17 mouse cellular contexts compared by ENCODE assay signal in the genomic region with DNA sequence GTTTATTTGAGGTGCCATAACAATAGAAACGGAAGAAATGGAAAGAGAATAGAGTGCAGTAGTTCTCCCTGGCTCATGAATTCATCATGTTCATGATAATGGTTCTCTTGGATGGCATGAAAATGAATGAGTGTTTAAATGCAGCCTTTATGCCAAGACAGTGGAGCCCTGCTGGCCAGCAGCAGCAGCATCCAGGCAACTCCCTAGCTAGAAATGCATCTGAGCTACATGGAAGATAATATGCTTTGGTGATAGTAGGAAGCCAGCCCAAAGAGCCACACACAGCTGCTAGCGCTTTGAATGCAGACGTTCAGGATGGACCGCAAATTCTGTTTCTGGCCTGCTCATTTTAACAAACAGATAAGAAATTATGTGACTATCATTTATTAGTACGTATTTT.
A peak's percentile ranks its signal among the peaks of the same experiment; 100 is the strongest.
DNase-seq lines count a peak whose midpoint lies in the region; ATAC-seq and TF ChIP-seq lines count a peak whose summit lies in the region.
"Had no signal": no experiment of that assay in that cellular context is flagged by ENCODE, and none has a peak within 500 bp of the region (broad histone marks: within the 10 kb centered on the region; RNA-seq: fewer than 3 reads in every experiment).

No protein-coding gene starts in this region.

- no peak overlapping the region for H3K4me2 ChIP-seq in forebrain, embryonic 14.5 days (ENCODE audit: low read length)
- no peak overlapping the region for H3K4me2 ChIP-seq in forebrain, embryonic 12.5 days
- no peak overlapping the region for H3K4me2 ChIP-seq in forebrain, postnatal 0 days (ENCODE audit: low read depth)
- H3K4me2 ChIP-seq: kidney, embryonic 15.5 days; limb, embryonic 13.5 days; liver, embryonic 15.5 days had no signal

- intact Hi-C loops in left cerebral cortex, postnatal 36 days (cut with DNase I), result no loop called here

- H3K4me1 ChIP-seq in forebrain, embryonic 14.5 days (ENCODE audit: control insufficient read depth, insufficient read depth, low read length), result no peaks in the 10 kb centered on the region
- no peaks in the 10 kb centered on the region for H3K4me1 ChIP-seq in forebrain, embryonic 12.5 days
- no peaks in the 10 kb centered on the region for H3K4me1 ChIP-seq in forebrain, postnatal 0 days (ENCODE audit: insufficient read depth)
- H3K4me1 ChIP-seq: kidney, embryonic 15.5 days; limb, embryonic 13.5 days; liver, embryonic 15.5 days had no signal

- no peaks in the 10 kb centered on the region for H3K27me3 ChIP-seq in forebrain, embryonic 14.5 days (replicated peaks; ENCODE audit: control insufficient read depth, insufficient read depth, low read length)
- H3K27me3 ChIP-seq in forebrain, embryonic 12.5 days, result no peaks in the 10 kb centered on the region
- no peaks in the 10 kb centered on the region for H3K27me3 ChIP-seq in forebrain, postnatal 0 days (ENCODE audit: insufficient read depth, low read length)
- H3K27me3 ChIP-seq: kidney, embryonic 15.5 days; limb, embryonic 13.5 days; liver, embryonic 15.5 days had no signal

- TF ChIP-seq CTCF in forebrain, postnatal 0 days (IDR thresholded peaks at IDR 0.05; ENCODE audit: low read depth), result no peak

- DNase-seq in forebrain, embryonic 14.5 days (ENCODE audit: low spot score), result peak; percentile 18
- peak; percentile 16 for DNase-seq in brain, adult 2 months (ENCODE audit: low read depth, low spot score)
- peak; percentile 34 for DNase-seq in forebrain, postnatal 0 days
- DNase-seq in mesoderm, embryonic 11.5 days (ENCODE audit: low read depth, low spot score), result peak; percentile 13
- no peak for DNase-seq in spleen, postnatal 14 days (ENCODE audit: low spot score in 2 of 2)
- no peak for DNase-seq in urinary bladder, adult 2 months (ENCODE audit: low spot score)
- no peak for DNase-seq in left cerebral cortex, postnatal 36 days (ENCODE audit: low spot score in 2 of 2)
- DNase-seq: adrenal gland, adult 8-10 months; cerebellum, adult 9-11 months; heart, adult 18-20 months; lung, postnatal 10 days had no signal

- H3K36me3 ChIP-seq in forebrain, embryonic 14.5 days (ENCODE audit: control insufficient read depth, insufficient read depth, low read length), result no peaks in the 10 kb centered on the region
- H3K36me3 ChIP-seq in forebrain, embryonic 12.5 days (replicated peaks), result no peaks in the 10 kb centered on the region
- H3K36me3 ChIP-seq in forebrain, postnatal 0 days (ENCODE audit: insufficient read depth), result no peaks in the 10 kb centered on the region
- H3K36me3 ChIP-seq: kidney, embryonic 15.5 days; limb, embryonic 13.5 days; liver, embryonic 15.5 days had no signal

- H3K4me3 ChIP-seq in forebrain, embryonic 14.5 days (ENCODE audit: low read depth, low read length), result no peak overlapping the region
- H3K4me3 ChIP-seq in forebrain, embryonic 12.5 days (replicated peaks), result no peak overlapping the region
- no peak overlapping the region for H3K4me3 ChIP-seq in forebrain, postnatal 0 days (ENCODE audit: low read depth, low read length)
- H3K4me3 ChIP-seq: kidney, embryonic 15.5 days; left cerebral cortex, adult 2 months; limb, embryonic 13.5 days; liver, embryonic 15.5 days had no signal

- no peak overlapping the region for H3K27ac ChIP-seq in forebrain, embryonic 14.5 days (ENCODE audit: low read depth, low read length)
- H3K27ac ChIP-seq in forebrain, embryonic 12.5 days, result no peak overlapping the region
- peak overlapping the region; percentile 35; the same call in 1 of the 2 replicates for H3K27ac ChIP-seq in forebrain, postnatal 0 days (ENCODE audit: low read depth, low read length)
- H3K27ac ChIP-seq: kidney, embryonic 15.5 days; left cerebral cortex, adult 2 months; limb, embryonic 13.5 days; liver, embryonic 15.5 days had no signal

- no peak overlapping the region for H3K9ac ChIP-seq in forebrain, embryonic 14.5 days (ENCODE audit: low read length)
- H3K9ac ChIP-seq in forebrain, embryonic 12.5 days, result no peak overlapping the region
- no peak overlapping the region for H3K9ac ChIP-seq in forebrain, postnatal 0 days
- H3K9ac ChIP-seq: kidney, embryonic 15.5 days; limb, embryonic 13.5 days; liver, embryonic 15.5 days had no signal

- no peaks in the 10 kb centered on the region for H3K9me3 ChIP-seq in forebrain, embryonic 14.5 days (replicated peaks; ENCODE audit: control insufficient read depth, low read length)
- H3K9me3 ChIP-seq in forebrain, embryonic 12.5 days, result no peaks in the 10 kb centered on the region
- no peaks in the 10 kb centered on the region for H3K9me3 ChIP-seq in forebrain, postnatal 0 days (ENCODE audit: low read length)
- H3K9me3 ChIP-seq: kidney, embryonic 15.5 days; limb, embryonic 13.5 days; liver, embryonic 15.5 days had no signal

- ATAC-seq in forebrain, embryonic 14.5 days, result no peak
- ATAC-seq in forebrain, embryonic 12.5 days (ENCODE audit: low FRiP score), result no peak
- peak; percentile 74 for ATAC-seq in forebrain, postnatal 0 days
- ATAC-seq: inflammation-experienced regulatory T-cells, adult 6 months had no signal

- 83% methylated on average over 5 of the region's 5 CpGs for WGBS in forebrain, embryonic 14.5 days
- WGBS in forebrain, embryonic 12.5 days, result 83% methylated on average over 5 of the region's 5 CpGs
- WGBS in forebrain, postnatal 0 days, result 67% methylated on average over 5 of the region's 5 CpGs

Comparison
In these comparisons a context has a peak if more than half of its experiments do, and no peak if none do; other contexts are left out.
1. DNase-seq: peak in forebrain, embryonic 14.5 days (single experiment), brain, adult 2 months (single experiment), forebrain, postnatal 0 days (single experiment) and mesoderm, embryonic 11.5 days (single experiment); none in spleen, postnatal 14 days (0 of 2), urinary bladder, adult 2 months (single experiment) and left cerebral cortex, postnatal 36 days (0 of 2).